Mouse (Mus musculus): ENCODE data around the gene Phc3. TPM values are rescaled to one million over a fixed set of nuclear protein-coding genes. Genes with fewer than 3 reads are reported as not detected.

Phc3 gene
- polyA plus RNA-seq, 1 experiment from 2014 or later = 1.4 TPM

DNA sequence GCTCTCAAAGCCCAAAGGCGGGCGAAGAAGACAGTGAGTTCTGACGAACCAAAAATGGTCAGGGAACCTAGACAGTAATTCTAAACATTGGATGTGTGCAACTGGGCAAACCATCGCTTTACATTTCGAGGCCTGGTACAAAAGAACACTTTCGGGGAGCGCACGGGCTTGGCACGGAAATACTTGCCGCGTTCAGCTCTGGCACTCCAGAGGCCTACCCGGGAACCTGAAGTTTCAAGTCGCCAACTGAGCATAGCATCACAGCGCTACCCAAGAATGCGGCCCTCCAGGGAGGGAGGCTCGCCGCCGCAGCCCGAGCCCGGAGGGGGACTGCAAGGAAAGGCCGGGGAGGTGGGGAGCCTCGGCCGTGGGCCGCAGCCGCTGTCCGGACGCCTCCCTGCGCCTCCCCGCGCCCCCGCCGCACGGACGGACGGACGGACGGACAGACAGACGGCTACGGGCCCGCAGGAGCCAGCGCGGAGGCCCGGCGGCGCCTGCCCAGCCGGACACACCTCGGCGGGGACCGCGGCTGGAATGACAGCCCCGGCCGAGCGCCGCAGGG lies 603 bp downstream of the Phc3 start:
- peak; percentile 67 for DNase-seq
- Histone ChIP-seq H3K9me3 (ENCODE audit: low read length) (no peaks in the 10 kb centered on the region), H3K27ac (ENCODE audit: low read depth) (peak overlapping the region; percentile 77), H3K27me3 (ENCODE audit: insufficient read depth, low read length) (no peaks in the 10 kb centered on the region), H3K9ac (replicated peaks) (peak overlapping the region; percentile 90), H3K4me2 (ENCODE audit: low read depth, low read length) (peak overlapping the region; percentile 84), H3K36me3 (replicated peaks; ENCODE audit: insufficient read depth, low read length) (peaks cover 19% of the 10 kb centered on the region), H3K4me3 (ENCODE audit: low read depth, low read length) (peak overlapping the region; percentile 83), H3K4me1 (ENCODE audit: insufficient read depth) (peaks cover 5% of the 10 kb centered on the region)
- peak; percentile 74 for ATAC-seq
- 2% methylated on average over 41 of the region's 54 CpGs for WGBS (ENCODE audit: insufficient replicate concordance)
- no peak for TF ChIP-seq CTCF (IDR thresholded peaks at IDR 0.05; ENCODE audit: low read depth)
- no peak for TF ChIP-seq EP300 (IDR thresholded peaks at IDR 0.05; ENCODE audit: low read depth)

DNA sequence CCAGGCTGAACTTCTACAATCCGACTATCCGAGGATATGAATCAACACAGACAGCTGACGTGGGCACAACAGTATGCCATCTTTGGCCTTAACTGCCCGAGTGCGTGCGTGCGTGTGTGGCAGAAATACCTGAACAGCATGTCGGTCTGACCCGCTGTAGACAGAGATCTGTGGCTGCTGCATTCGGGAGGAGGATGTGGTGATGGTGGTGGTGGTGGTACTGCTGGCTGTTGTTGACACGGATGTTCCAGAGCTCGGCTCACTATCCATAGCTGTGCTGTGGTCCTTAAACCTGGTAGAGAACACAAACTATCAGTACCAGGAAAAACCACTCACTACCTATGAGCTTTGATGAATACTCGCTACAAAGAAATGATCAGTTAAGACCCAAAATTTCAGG lies 3.6 kb downstream of the Phc3 start:
- peaks cover 34% of the 10 kb centered on the region for H3K36me3 ChIP-seq (replicated peaks; ENCODE audit: insufficient read depth, low read length)
- no peak overlapping the region for H3K27ac ChIP-seq (ENCODE audit: low read depth)
- WGBS (ENCODE audit: insufficient replicate concordance) = 90% methylated on average over 13 of the region's 13 CpGs
- peaks cover 5% of the 10 kb centered on the region for H3K4me1 ChIP-seq (ENCODE audit: insufficient read depth)
- no peak overlapping the region for H3K4me3 ChIP-seq (ENCODE audit: low read depth, low read length)
- H3K4me2 ChIP-seq (ENCODE audit: low read depth, low read length) = no peak overlapping the region
- H3K27me3 ChIP-seq (ENCODE audit: insufficient read depth, low read length) = no peaks in the 10 kb centered on the region
- ATAC-seq (no peak), DNase-seq (no peak)
- no peak for TF ChIP-seq EP300 (IDR thresholded peaks at IDR 0.05; ENCODE audit: low read depth)
- no peak for TF ChIP-seq CTCF (IDR thresholded peaks at IDR 0.05; ENCODE audit: low read depth)
- H3K9me3 ChIP-seq (ENCODE audit: low read length) = no peaks in the 10 kb centered on the region
- H3K9ac ChIP-seq (replicated peaks) = no peak overlapping the region

DNA sequence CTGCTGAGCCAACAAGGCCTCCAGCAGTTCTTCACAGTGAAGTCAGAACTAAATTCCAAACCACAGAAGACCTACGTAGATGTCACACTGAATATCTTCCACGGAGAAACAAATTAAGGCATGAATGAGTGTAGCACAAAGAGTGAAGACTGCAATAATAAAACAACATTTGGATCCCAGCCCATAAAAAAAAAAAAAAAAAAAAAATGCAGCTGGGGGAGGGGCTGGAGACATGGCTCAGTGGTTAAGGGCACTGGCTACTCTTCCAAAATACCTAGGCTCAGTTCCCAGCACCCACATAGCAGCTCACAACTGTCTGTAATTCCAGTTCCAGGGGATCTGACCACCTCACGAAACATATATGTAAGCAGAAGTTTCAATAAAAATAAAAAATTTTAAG lies 5.0 kb downstream of the Phc3 start:
- WGBS (ENCODE audit: insufficient replicate concordance) = 83% methylated on average over 3 of the region's 3 CpGs
- no peak overlapping the region for H3K9ac ChIP-seq (replicated peaks)
- no peaks in the 10 kb centered on the region for H3K9me3 ChIP-seq (ENCODE audit: low read length)
- TF ChIP-seq EP300 (IDR thresholded peaks at IDR 0.05; ENCODE audit: low read depth) (no peak), CTCF (IDR thresholded peaks at IDR 0.05; ENCODE audit: low read depth) (no peak)
- peaks cover 44% of the 10 kb centered on the region for H3K36me3 ChIP-seq (replicated peaks; ENCODE audit: insufficient read depth, low read length)
- no peak for DNase-seq
- no peak overlapping the region for H3K27ac ChIP-seq (ENCODE audit: low read depth)
- H3K4me2 ChIP-seq (ENCODE audit: low read depth, low read length) = no peak overlapping the region
- H3K4me1 ChIP-seq (ENCODE audit: insufficient read depth) = peaks cover 5% of the 10 kb centered on the region
- no peak overlapping the region for H3K4me3 ChIP-seq (ENCODE audit: low read depth, low read length)
- ATAC-seq = no peak
- no peaks in the 10 kb centered on the region for H3K27me3 ChIP-seq (ENCODE audit: insufficient read depth, low read length)

DNA sequence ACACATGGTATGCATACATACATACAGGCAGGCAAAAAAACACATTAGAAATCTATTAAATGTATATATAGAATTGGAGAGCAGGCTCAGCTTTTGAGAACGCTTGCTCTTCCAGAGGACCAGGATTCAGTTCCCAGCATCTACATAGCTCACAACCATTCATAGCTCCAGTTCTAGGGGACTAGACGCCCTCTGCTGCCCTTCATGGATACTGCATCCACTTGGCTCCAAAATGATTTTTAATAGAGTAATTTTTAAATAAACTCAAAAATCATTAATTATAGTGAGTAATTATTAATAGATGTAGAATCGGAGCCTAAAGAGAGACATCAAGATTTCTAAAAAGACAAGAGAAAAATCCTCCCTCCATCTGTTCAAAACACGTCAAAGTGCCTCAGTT lies 6.1 kb downstream of the Phc3 start:
- WGBS (ENCODE audit: insufficient replicate concordance) = 87% methylated on average over 4 of the region's 4 CpGs
- Histone ChIP-seq H3K27ac (ENCODE audit: low read depth) (no peak overlapping the region), H3K4me1 (ENCODE audit: insufficient read depth) (peaks cover 3% of the 10 kb centered on the region), H3K27me3 (ENCODE audit: insufficient read depth, low read length) (no peaks in the 10 kb centered on the region), H3K4me3 (ENCODE audit: low read depth, low read length) (no peak overlapping the region), H3K9ac (replicated peaks) (no peak overlapping the region), H3K9me3 (ENCODE audit: low read length) (no peaks in the 10 kb centered on the region), H3K4me2 (ENCODE audit: low read depth, low read length) (no peak overlapping the region), H3K36me3 (replicated peaks; ENCODE audit: insufficient read depth, low read length) (peaks cover 55% of the 10 kb centered on the region)
- DNase-seq = no peak
- TF ChIP-seq CTCF (IDR thresholded peaks at IDR 0.05; ENCODE audit: low read depth) (peak; percentile 36), EP300 (IDR thresholded peaks at IDR 0.05; ENCODE audit: low read depth) (no peak)
- ATAC-seq = no peak

DNA sequence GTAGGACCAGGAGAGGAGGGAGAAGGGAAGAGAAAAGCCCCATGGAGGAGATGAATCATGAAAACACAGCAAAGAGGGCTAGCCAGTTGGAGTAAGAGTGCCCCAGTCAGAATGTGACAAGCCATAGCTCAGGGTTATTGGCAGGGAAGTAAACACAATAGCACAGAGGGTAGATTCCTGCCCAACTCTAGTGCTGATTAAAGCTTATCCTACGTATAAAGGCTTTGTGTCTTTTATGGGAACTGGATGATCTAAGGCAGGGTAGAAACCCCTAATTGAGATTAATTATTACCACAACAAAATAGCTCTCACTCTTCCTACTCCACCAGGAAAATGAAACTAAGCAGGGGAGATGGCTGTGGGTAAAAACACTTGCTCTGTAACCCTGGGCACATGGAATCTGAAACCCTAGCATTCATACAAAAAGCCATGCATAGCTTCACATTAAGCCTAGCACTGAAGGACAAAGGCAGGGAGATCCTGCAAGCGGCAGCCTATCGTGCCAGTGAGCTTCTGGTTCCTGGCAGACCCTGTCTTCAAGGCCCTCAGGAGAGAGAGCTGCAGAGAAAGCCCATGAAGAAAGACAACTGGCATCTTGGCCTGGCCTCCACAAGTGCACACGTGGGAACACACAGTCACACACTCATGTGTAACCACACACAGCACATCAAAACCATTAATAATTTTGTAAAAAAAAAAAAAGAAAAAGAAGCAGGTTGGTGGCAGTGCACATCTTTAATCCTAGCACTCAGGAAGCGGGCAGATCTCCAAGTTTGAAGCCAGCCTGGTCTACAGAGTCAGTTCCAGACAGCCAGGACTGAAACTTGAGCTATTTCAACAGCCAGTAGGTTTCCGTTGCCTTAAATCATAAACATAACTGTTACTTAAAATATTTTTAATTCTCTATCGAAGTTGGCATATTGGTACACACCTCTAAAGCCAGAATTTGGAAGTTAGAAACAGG lies 9.1 kb downstream of the Phc3 start:
- no peak overlapping the region for H3K27ac ChIP-seq (ENCODE audit: low read depth)
- 80% methylated on average over 7 of the region's 7 CpGs for WGBS (ENCODE audit: insufficient replicate concordance)
- ATAC-seq (no peak), DNase-seq (no peak)
- H3K9ac ChIP-seq (replicated peaks) = no peak overlapping the region
- no peaks in the 10 kb centered on the region for H3K27me3 ChIP-seq (ENCODE audit: insufficient read depth, low read length)
- no peak overlapping the region for H3K4me3 ChIP-seq (ENCODE audit: low read depth, low read length)
- no peaks in the 10 kb centered on the region for H3K4me1 ChIP-seq (ENCODE audit: insufficient read depth)
- H3K4me2 ChIP-seq (ENCODE audit: low read depth, low read length) = no peak overlapping the region
- no peaks in the 10 kb centered on the region for H3K9me3 ChIP-seq (ENCODE audit: low read length)
- H3K36me3 ChIP-seq (replicated peaks; ENCODE audit: insufficient read depth, low read length) = peaks cover 65% of the 10 kb centered on the region
- TF ChIP-seq EP300 (IDR thresholded peaks at IDR 0.05; ENCODE audit: low read depth) = no peak
- TF ChIP-seq CTCF (IDR thresholded peaks at IDR 0.05; ENCODE audit: low read depth) = no peak

DNA sequence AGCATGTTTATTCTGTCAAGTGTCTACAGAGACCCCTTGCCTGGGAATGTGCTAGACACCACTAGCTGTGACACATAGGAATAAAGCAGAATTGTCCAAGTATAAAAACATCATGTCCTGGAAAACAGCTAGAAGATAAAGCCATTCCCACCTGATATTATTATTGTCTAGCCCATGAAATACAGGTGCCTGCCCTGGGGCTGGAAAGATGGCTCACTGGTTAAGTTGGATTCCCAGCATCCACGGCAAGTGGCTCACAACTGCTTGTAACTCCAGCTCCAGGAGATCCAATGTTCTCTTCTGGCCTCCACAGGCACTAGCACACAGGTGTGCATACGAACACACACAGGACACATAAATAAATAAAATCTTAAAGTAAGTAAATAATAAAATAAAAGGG lies 10.5 kb downstream of the Phc3 start:
- DNase-seq (no peak), ATAC-seq (no peak)
- WGBS (ENCODE audit: insufficient replicate concordance) = 86% methylated on average over 2 of the region's 2 CpGs
- no peaks in the 10 kb centered on the region for H3K4me1 ChIP-seq (ENCODE audit: insufficient read depth)
- no peak for TF ChIP-seq EP300 (IDR thresholded peaks at IDR 0.05; ENCODE audit: low read depth)
- TF ChIP-seq CTCF (IDR thresholded peaks at IDR 0.05; ENCODE audit: low read depth) = no peak
- H3K9me3 ChIP-seq (ENCODE audit: low read length) = no peaks in the 10 kb centered on the region
- H3K27me3 ChIP-seq (ENCODE audit: insufficient read depth, low read length) = no peaks in the 10 kb centered on the region
- no peak overlapping the region for H3K4me2 ChIP-seq (ENCODE audit: low read depth, low read length)
- H3K27ac ChIP-seq (ENCODE audit: low read depth) = no peak overlapping the region
- H3K36me3 ChIP-seq (replicated peaks; ENCODE audit: insufficient read depth, low read length) = peaks cover 62% of the 10 kb centered on the region
- H3K4me3 ChIP-seq (ENCODE audit: low read depth, low read length) = no peak overlapping the region
- H3K9ac ChIP-seq (replicated peaks) = no peak overlapping the region
